Mouse (Mus musculus) monocyte, adult 2 months (primary cell): ENCODE measurements around the gene Clcn1.

Source experiments
- DNase-seq, 2 experiments: peaks; one replicate each; pipeline ENCODE4 v3.0.0; 2022; ENCODE audit warnings: low spot score in 2 of 2, low read depth in 1 of 2

Gene Clcn1

GRCm38 (mm10) chr6:42350021-42350967 is 63.8 kb downstream of the Clcn1 start:
- DNase-seq, result no peak

GRCm38 (mm10) chr6:42350968-42351775 is 64.7 kb downstream of the Clcn1 start:
- no peak for DNase-seq

DNA sequence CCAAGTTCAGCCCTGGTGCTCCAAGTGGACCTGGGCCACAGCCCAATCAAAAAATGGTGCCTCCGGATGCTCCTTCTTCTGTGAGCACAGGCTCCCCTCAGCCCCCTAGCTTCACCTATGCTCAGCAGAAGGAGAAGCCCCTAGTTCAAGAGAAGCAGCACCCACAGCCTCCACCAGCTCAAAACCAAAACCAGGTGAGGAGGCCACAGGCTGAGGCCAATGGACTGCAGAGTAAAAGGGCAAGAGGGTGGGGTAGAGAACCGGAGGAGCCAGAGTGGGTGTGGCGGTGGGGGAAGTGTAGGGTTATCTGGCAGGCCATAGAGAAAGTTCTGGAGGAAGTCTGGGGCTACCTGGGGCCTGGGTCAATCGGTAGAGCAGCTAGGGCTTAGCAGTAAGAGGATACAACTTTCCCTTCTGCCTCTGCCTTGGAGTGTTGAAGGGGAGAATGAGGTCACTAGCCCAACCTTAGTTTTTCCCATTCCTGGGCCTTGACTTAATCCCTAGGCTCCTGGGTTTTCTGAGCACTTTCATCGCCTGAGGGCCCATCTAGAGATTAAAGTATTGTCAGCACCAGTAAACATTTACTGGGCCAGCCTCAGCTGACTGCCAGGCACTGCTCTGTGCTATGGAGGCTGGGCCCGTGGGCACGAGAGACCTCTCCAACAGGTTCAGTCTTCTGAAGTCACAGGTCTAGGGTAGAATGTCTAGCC is 65.4 kb downstream of the Clcn1 start:
- no peak for DNase-seq

GRCm38 (mm10) chr6:42352486-42352846 is 66.0 kb downstream of the Clcn1 start:
- no peak for DNase-seq

DNA sequence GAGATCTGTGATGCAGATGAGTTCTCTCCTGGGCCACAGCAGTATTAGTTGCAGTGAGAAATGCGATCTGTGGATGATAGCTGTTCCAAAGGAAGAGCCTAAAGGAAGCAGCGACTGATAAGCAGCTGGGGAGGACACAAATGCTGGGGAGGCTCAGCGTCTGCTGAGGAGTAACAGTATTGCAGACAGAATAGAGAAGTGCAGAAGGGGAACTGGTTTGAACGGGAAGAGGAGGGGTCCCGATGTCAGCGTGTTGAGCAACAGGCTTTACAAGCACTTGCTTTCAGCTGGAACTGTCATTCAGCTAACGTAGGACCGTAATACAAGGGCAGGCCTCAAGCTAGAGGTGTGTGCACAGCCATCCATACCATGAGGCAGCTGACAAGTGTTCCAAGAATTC is 66.7 kb downstream of the Clcn1 start:
- DNase-seq, result peak; percentile 62 to 73

DNA sequence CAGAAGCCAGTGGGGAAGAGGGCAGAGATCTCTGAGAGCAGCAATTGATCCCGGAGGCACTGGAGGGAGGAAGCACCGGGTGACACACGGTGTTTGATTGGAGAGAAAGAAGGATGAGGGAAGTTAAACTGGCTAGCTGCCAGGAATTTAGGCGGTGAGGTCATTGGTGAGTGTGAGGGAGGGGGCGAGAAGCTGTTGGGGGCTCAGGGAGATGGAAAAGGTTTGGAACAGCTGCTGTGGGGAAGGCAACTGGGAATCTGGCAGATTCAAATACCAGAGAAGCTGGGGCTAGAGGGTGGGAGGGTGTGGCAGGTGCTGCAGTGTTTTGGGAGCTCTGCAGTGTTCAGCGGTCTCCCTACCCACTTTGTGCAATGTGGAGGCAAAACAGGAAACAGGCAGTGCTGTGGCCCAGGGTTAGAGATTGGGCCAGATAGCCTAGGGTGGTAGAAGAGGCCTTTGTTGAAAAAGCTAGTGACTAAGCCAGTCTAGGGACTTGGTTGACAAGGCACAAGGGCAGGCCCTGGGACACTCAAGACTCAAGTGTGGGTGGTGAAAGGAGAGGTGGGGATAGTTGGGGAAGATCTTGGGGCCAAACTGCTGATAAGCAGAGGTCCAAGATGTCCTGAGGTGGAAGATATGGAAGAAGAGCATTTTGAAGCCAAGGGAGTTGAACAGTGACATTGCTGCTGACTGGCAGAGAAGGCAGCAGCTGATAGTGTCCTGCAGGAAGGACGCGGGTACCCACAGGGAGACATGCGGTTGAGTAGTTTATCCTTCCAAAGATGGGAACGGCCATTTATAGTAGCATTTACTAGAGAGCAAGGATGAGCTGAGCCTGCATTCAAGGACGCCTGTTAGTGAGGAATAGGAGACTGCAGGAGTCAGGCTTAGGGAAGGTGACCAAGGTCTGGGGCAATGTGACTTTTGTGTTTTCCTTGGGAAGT is 67.9 kb downstream of the Clcn1 start:
- DNase-seq, result no peak

DNA sequence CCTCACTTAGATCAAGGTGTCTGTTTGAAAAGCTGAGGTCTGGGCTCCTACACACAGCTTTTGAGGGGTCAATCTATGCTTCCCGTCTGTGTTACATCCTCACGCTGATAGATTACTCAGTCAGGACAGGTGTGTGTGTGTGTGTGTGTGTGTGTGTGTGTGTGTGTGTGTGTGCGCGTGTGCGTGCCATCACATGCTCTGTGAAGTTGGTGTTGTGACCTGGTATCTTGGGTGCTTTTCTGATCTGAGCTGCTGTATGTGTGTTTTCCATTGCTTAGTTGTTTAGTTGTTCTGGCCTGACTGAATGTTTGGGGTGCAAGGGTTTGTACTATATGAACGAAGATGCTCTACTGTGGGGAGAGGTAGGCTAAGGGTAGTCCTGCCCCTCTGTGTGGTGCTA is 68.9 kb downstream of the Clcn1 start:
- DNase-seq, result no peak

GRCm38 (mm10) chr6:42355794-42356600 is 69.5 kb downstream of the Clcn1 start:
- DNase-seq, result no peak

DNA sequence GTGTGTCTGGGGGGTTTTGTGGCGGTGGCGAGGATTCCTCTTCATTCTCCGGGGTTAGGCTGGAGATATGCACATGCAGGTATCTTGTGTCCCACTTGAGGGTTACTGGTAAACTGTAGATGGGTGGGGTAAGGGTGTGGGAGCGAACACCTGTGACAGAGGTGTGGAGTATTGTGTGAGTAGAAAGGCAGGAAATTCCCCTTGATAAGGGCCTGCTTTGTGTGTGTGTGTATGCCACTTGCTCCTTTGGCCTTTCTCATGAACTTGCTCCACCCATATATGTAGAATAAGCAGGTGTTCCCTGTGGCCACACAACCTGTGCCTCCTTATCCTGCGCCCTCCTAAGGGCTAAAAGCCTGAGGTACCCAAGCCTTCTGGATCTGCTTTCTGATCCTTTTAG is 70.4 kb downstream of the Clcn1 start:
- no peak for DNase-seq

DNA sequence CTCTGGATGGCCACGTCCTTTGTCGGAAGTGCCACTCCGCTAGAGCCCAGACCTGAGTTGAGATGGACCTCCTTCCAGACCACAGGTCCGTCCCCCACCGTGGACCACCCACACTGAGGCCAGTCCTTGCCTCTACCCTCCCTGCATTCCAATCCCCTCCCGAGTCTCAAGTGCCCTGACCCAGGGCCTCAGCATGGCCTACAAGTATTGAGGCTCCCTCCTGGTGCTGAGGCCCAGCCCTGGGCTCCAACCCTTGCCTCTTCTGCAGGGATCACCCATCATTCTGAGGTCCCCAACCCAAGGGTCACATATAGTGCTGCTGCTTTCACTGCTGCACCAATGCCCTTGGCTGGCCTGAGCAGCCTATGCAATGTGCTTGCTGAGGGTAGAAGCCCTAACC is 71.4 kb downstream of the Clcn1 start:
- DNase-seq, result no peak

GRCm38 (mm10) chr6:42358901-42359300 is 72.4 kb downstream of the Clcn1 start:
- DNase-seq, result no peak

- no peak for DNase-seq
Observed at GRCm38 (mm10) chr6:42359364-42360147, 73.1 kb downstream of the Clcn1 start.

- no peak for DNase-seq
Observed at GRCm38 (mm10) chr6:42360231-42360840, 73.9 kb downstream of the Clcn1 start.

DNA sequence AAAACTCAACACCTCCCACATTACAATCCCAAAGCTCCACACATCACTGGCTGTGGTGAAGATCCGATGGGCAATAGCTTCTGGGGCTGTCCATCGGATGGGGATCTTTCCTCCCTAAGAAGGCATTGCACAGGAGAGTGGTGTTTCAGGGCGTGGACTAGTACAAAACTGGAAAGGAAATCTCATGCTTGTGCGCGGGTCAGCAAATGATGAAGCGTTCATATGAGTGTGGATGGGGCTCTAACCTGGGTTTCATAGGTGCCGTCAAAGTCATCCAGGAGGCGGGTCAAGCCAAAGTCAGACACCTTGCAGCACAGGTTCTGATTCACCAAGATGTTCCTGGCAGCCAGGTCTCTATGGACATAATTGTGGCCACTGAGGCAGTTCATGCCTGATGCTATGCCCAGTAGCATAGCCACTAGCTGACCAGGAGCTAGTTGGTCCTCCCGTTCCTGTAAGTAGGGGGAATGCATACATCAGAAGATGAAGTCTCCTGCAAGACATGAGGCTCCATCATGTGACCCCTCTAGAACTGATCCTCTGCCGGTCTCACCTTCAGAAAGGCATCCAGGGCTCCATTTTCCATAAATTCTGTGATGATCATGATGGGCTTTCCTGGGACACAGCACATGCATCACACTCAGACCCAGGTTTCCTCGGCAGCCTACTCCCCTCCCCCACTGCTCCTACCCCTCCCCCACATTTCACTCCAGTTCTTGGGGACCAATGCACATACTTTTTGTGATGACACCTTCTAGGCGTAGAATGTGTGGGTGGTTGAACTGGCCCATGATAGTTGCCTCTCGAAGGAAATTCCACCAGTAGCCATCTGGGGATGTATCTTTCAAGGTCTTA is 74.8 kb downstream of the Clcn1 start:
- DNase-seq, result no peak

- no peak for DNase-seq
Observed at GRCm38 (mm10) chr6:42362074-42362473, 75.6 kb downstream of the Clcn1 start.

DNA sequence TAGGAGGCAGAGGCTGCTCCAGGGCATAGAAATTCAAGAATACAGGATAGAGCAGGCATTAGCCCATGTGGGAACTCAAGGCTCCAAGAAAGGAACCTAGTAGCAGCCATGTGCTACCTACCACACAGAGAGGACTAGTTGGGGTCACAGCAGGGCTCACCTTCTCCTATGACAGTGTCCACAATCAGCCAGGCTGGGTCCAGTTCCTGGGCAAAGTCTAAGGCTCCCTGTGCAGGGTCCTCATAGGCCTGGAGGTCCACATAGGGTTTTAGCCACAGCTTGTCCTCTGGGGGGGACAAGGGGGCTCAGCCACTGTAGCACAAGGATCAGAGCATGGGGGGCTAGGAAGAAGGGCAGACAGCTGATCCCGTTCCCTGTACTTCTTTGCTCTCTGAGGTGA is 76.0 kb downstream of the Clcn1 start:
- DNase-seq, result no peak

- DNase-seq, result no peak
Observed at GRCm38 (mm10) chr6:42362974-42363373, 76.5 kb downstream of the Clcn1 start.
